Mouse (Mus musculus): ENCODE data around the gene Pak7. TPM values are rescaled to one million over a fixed set of nuclear protein-coding genes. Genes with fewer than 3 reads are reported as not detected.

Pak7 gene
- polyA plus RNA-seq, 1 experiment from 2014 or later, result 21.1 TPM

DNA sequence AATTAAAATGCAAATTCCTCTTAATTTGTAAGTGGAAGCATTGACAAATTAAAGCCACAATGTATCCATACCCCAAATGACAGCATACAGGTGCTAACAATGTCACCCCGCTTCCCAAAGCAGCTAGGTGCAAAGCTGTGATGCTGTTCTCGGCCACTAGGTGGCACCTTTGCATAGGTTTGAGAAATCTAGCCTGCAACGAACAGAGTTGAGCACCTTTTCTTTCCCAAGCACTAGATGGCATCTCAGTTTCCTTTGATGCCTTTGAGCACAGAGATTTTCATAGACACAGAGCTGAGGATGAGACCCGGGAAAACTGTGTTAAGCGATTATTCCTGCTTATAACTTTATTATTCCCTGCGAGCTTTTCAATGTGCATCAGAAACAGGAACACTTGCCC is 238.8 kb downstream of the Pak7 start:
- no peaks in the 10 kb centered on the region for H3K36me3 ChIP-seq
- H3K9ac ChIP-seq (replicated peaks), result no peak overlapping the region
- peak overlapping the region; percentile 31 for H3K4me2 ChIP-seq (replicated peaks)
- no peaks in the 10 kb centered on the region for H3K27me3 ChIP-seq
- peaks cover 4% of the 10 kb centered on the region; the same call in 1 of the 2 replicates for H3K4me1 ChIP-seq
- H3K4me3 ChIP-seq, result no peak overlapping the region
- ATAC-seq (ENCODE audit: low FRiP score, low read depth), result peak; percentile 86
- no peaks in the 10 kb centered on the region for H3K9me3 ChIP-seq
- H3K27ac ChIP-seq (replicated peaks), result no peak overlapping the region
- 4% methylated on average over 6 of the region's 6 CpGs for WGBS

DNA sequence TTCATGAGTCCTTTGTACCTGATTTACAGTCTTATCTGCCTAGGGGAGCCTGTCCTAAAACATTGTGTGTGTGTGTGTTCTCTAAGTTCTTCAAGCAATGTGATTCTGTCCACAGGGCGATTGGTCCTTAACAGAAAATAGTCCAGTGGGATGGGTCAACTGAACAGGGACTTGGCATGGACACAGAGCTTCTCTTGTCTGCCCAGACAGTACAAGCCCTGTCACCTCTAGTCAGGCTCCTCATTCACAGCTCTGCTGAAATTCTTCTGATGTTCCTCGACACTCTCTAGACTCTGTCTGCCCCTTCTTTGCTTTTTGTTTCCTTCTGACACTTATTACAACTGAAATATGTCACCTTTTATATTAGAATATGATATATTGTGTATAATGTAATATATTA is 247.0 kb downstream of the Pak7 start:
- no peaks in the 10 kb centered on the region for H3K4me1 ChIP-seq
- ATAC-seq (ENCODE audit: low FRiP score, low read depth), result no peak
- H3K36me3 ChIP-seq, result no peaks in the 10 kb centered on the region
- H3K4me2 ChIP-seq (replicated peaks), result no peak overlapping the region
- WGBS, result 86% methylated on average over 2 of the region's 2 CpGs
- no peak overlapping the region for H3K9ac ChIP-seq (replicated peaks)
- no peak overlapping the region for H3K4me3 ChIP-seq
- no peaks in the 10 kb centered on the region for H3K27me3 ChIP-seq
- no peak overlapping the region for H3K27ac ChIP-seq (replicated peaks)
- no peaks in the 10 kb centered on the region for H3K9me3 ChIP-seq

DNA sequence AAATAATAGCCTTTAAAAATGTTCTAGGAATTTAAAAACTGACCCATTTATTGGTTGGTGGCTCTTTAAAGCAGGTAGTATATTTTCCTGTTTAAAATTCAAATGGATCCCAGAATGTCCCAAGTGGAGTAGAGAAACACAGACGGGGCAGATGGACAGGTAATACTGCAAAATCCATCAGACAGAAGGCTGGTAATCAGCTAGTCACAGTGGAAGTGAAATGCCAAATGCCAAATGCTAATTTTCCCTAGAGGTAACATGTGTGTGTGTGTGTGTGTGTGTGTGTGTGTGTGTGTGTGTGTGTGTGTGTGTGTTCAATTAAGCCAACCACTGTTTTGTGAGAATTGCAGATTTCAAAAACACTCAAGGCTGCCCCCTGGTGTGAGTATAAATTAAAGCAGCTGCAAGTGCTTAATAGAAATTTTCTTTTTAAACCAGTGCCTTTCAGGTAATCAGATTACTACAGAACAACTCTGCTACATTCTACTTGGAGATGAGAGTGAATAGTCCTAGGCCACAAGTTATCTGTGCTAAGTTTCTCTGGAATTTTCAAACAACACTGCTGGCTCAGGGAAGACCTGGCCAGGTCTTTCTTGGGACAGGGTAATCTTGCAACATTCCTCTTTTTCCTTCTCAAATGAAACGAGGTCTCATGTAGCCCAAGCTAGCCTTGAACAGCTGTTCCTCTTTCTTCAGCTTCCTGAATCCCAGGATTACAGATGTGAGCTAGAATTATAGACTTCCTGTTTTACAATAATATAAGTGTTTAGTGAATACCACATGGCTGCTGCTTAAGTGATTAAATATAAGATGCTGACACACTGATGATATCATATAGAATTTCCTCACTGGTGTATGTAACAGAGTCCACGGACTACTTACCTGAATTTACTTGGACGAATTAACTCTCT is 248.4 kb downstream of the Pak7 start:
- ATAC-seq (ENCODE audit: low FRiP score, low read depth), result peak; percentile 52
- H3K4me2 ChIP-seq (replicated peaks), result no peak overlapping the region
- H3K36me3 ChIP-seq, result no peaks in the 10 kb centered on the region
- no peak overlapping the region for H3K4me3 ChIP-seq
- H3K9ac ChIP-seq (replicated peaks), result no peak overlapping the region
- 60% methylated on average over 4 of the region's 4 CpGs for WGBS
- no peak overlapping the region for H3K27ac ChIP-seq (replicated peaks)
- H3K4me1 ChIP-seq, result no peaks in the 10 kb centered on the region
- no peaks in the 10 kb centered on the region for H3K27me3 ChIP-seq
- no peaks in the 10 kb centered on the region for H3K9me3 ChIP-seq

DNA sequence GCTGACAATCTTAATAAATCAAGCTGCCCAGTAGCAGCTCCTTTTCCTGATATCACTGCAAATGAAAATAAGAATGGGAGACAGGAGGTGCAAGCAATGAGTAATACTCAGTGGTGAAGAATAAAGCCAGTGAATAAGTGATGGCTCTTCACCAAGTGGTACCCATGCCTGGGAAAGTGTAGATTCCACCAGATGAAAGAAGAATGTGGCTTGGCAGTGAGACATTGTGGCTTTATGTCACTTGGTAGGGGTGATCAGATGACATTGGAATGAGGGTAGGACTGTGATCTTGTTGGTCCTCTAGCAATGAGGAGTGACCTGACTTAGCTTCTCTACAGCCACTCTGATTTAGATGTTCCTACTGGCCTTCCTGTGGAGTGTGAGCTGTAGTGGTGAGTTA is 249.3 kb downstream of the Pak7 start:
- no peaks in the 10 kb centered on the region for H3K36me3 ChIP-seq
- no peak overlapping the region for H3K9ac ChIP-seq (replicated peaks)
- no peaks in the 10 kb centered on the region for H3K27me3 ChIP-seq
- H3K27ac ChIP-seq (replicated peaks), result no peak overlapping the region
- no peak overlapping the region for H3K4me2 ChIP-seq (replicated peaks)
- H3K4me3 ChIP-seq, result no peak overlapping the region
- no peaks in the 10 kb centered on the region for H3K4me1 ChIP-seq
- no peak for ATAC-seq (ENCODE audit: low FRiP score, low read depth)
- H3K9me3 ChIP-seq, result no peaks in the 10 kb centered on the region

DNA sequence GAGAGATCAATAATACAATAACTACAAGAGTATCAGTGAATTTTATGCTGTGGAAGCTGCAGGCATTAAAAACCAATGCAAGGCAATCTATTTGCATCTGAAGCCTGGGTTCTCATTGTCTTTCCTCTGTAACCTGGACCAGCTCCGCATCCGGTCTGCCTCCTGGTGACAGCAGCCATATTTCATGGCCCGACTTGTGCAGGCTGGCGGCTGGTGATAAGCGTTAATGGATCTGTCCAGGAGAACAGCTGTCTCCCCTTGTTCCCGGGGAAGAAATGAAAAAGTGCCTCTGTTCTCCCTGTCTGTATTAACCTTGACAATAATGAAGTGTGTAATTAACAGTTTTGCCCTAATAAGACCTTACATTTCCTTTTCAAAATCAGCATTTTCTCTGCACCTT is 265.9 kb downstream of the Pak7 start:
- Histone ChIP-seq H3K4me2 (replicated peaks) (no peak overlapping the region), H3K4me3 (no peak overlapping the region), H3K4me1 (no peaks in the 10 kb centered on the region), H3K9me3 (no peaks in the 10 kb centered on the region), H3K9ac (replicated peaks) (no peak overlapping the region), H3K27ac (replicated peaks) (peak overlapping the region; percentile 39), H3K27me3 (no peaks in the 10 kb centered on the region), H3K36me3 (no peaks in the 10 kb centered on the region)
- WGBS, result 57% methylated on average over 6 of the region's 6 CpGs
- ATAC-seq (ENCODE audit: low FRiP score, low read depth), result peak; percentile 74

DNA sequence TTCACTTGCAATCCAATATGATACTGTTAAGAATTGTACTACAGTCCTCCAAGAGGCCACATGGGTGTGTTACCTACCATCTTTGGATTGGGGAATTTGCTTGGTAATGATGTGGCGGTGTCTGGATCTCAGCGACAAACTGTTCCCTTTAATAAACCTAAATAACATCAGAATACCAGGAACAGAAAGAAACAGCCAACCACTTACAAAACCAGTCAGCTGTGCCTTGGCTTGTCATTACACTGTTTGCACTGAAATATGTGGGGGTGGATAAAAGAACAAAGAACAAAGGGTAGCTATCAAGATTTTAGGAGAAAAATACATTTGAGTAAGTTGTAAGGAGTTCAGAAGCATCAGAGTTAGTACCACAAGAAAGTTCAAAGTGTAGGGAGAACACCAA is 269.8 kb downstream of the Pak7 start:
- no peak overlapping the region for H3K9ac ChIP-seq (replicated peaks)
- no peak overlapping the region for H3K4me3 ChIP-seq
- ATAC-seq (ENCODE audit: low FRiP score, low read depth), result no peak
- no peaks in the 10 kb centered on the region for H3K36me3 ChIP-seq
- H3K27me3 ChIP-seq, result no peaks in the 10 kb centered on the region
- H3K4me2 ChIP-seq (replicated peaks), result no peak overlapping the region
- H3K9me3 ChIP-seq, result no peaks in the 10 kb centered on the region
- no peaks in the 10 kb centered on the region for H3K4me1 ChIP-seq
- H3K27ac ChIP-seq (replicated peaks), result no peak overlapping the region
- WGBS, result 93% methylated on average over 2 of the region's 2 CpGs

DNA sequence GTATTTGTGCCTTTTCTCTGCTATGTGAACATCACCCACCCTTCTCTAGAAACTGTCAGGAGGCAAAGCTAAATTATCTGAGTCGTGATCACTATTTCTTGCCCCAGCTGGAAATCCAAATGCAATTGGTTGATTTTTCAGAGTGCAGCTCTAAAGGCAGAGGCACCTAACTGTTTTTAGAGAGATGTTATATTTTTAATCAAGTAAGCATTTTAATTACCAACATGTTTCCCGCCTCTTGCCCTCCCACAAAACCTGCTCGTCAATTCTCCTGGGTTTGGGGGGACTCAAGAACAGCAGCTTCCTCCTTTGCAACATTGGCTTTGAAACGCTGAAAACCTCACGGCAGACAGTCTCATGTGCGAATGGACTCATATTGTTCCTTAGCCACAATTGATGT is 274.4 kb downstream of the Pak7 start:
- H3K4me1 ChIP-seq, result peaks cover 13% of the 10 kb centered on the region
- H3K4me2 ChIP-seq (replicated peaks), result no peak overlapping the region
- no peaks in the 10 kb centered on the region for H3K27me3 ChIP-seq
- WGBS, result 78% methylated on average over 6 of the region's 6 CpGs
- no peaks in the 10 kb centered on the region for H3K9me3 ChIP-seq
- no peaks in the 10 kb centered on the region for H3K36me3 ChIP-seq
- ATAC-seq (ENCODE audit: low FRiP score, low read depth), result no peak
- no peak overlapping the region for H3K9ac ChIP-seq (replicated peaks)
- H3K27ac ChIP-seq (replicated peaks), result no peak overlapping the region
- no peak overlapping the region for H3K4me3 ChIP-seq

DNA sequence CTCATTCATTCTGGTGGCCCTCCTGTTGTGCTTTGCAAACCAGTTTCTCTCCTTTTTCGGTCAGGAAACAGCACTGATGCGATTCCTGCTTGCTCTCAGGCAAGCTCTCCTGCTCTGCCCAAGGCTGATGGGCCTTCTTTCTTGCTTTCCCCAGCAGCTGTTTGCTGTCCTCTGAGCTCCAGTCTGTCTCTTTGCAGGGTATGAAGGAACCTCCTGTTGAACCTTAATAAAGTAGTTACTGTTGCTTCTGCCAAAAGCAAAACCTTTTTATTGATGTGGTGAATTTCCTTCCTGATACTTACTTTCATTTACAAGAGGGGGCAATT is 278.8 kb downstream of the Pak7 start:
- H3K27me3 ChIP-seq, result no peaks in the 10 kb centered on the region
- H3K27ac ChIP-seq (replicated peaks), result peak overlapping the region; percentile 88
- H3K9ac ChIP-seq (replicated peaks), result no peak overlapping the region
- H3K4me2 ChIP-seq (replicated peaks), result peak overlapping the region; percentile 25
- no peaks in the 10 kb centered on the region for H3K9me3 ChIP-seq
- no peaks in the 10 kb centered on the region for H3K36me3 ChIP-seq
- peaks cover 26% of the 10 kb centered on the region for H3K4me1 ChIP-seq
- H3K4me3 ChIP-seq, result no peak overlapping the region
- 0% methylated on average over 2 of the region's 2 CpGs for WGBS
- ATAC-seq (ENCODE audit: low FRiP score, low read depth), result no peak; the same call in 1 of the 2 replicates

DNA sequence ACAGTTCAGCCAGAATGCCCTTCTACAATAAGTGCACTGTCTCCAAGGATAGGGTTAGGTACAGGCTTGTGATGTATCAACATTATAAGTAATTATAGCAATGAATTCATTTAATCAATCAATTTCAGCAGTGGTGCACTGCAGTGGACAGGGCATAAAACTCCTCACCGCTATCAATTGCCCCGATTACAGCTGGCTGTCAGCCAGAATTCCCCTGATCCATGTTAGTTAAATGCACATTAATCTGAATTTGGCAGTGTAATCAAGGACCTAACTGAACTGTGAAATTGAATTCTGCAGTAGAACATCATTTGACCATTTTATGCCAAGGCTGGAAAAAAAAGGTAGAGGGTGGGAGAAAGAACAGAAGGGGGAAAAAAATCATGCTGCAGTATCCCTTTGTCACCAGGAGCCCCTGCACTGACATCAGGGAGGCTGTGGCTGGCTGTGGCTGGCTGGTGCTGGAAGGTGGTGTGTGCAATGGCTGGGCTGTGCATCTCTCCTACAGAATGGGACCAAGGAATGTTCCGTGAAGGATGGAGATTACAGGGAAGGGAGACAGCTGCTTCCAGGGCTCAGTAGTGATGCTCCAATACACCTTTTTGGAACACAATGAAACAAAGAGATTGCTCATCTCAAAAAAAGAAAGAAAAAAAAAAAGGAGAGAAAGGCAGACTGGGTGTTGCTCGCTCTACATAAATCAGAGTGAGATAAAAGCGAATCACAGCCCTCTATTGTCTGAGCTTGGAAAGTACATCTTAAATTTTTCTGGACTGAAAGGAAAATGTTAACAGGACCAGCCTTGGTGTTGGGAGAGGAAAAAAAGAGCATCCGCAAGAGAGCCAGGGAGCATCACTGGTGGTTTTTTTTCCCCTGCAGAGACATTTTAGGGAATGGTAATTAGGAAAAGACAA is 279.4 kb downstream of the Pak7 start:
- Histone ChIP-seq H3K9me3 (no peaks in the 10 kb centered on the region), H3K4me3 (no peak overlapping the region), H3K4me2 (replicated peaks) (peak overlapping the region; percentile 25), H3K36me3 (no peaks in the 10 kb centered on the region), H3K4me1 (peaks cover 26% of the 10 kb centered on the region), H3K27me3 (no peaks in the 10 kb centered on the region), H3K27ac (replicated peaks) (peak overlapping the region; percentile 88), H3K9ac (replicated peaks) (peak overlapping the region; percentile 7; the same call in 1 of the 2 replicates)
- peak; percentile 93 for ATAC-seq (ENCODE audit: low FRiP score, low read depth)
- 9% methylated on average over 6 of the region's 6 CpGs for WGBS

DNA sequence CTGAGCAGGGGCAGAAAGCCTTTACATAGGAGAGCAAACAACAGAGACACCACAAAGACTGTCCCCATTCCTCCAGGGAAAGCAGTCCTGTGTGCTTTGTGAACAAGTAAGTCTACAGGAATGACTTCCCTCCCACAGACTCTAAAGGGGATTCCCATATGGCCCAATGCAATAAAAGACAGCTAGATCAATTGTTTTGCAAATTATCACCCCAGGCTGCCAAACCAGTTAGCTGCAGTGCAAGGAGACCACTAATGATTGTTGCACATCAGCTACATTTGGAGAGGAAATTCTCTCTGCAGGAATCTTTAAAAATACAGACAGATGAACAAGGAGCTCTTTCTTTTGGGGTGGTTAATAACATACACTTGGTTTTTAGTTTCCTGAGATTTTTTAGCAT is 280.2 kb downstream of the Pak7 start:
- peak overlapping the region; percentile 25 for H3K4me2 ChIP-seq (replicated peaks)
- H3K9ac ChIP-seq (replicated peaks), result no peak overlapping the region
- peaks cover 26% of the 10 kb centered on the region for H3K4me1 ChIP-seq
- no peak overlapping the region for H3K4me3 ChIP-seq
- peak overlapping the region; percentile 88 for H3K27ac ChIP-seq (replicated peaks)
- no peaks in the 10 kb centered on the region for H3K36me3 ChIP-seq
- no peaks in the 10 kb centered on the region for H3K27me3 ChIP-seq
- H3K9me3 ChIP-seq, result no peaks in the 10 kb centered on the region
- ATAC-seq (ENCODE audit: low FRiP score, low read depth), result peak; percentile 55

DNA sequence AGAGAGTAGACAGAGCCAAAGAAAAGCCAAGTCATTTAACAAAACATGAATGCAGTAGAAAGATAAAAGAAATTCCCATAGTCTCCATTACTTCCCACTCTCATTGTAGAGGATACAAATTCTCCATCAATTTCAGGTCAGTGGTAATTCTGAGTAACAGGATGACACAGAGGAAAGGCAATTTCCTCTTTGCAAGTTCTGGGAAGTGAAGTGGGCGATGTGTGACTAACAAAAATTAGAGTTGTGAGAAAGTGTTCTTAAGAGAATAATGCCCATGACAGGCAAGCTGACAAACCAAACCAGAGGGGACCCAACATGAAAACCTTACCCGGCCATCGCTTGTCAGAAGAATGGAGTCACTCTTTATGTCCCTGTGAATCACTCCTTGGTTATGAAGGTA is 290.6 kb downstream of the Pak7 start:
- H3K4me3 ChIP-seq, result no peak overlapping the region
- H3K9me3 ChIP-seq, result no peaks in the 10 kb centered on the region
- WGBS, result 93% methylated on average over 3 of the region's 3 CpGs
- H3K36me3 ChIP-seq, result no peaks in the 10 kb centered on the region
- H3K4me1 ChIP-seq, result no peaks in the 10 kb centered on the region
- H3K4me2 ChIP-seq (replicated peaks), result no peak overlapping the region
- no peaks in the 10 kb centered on the region for H3K27me3 ChIP-seq
- ATAC-seq (ENCODE audit: low FRiP score, low read depth), result no peak
- no peak overlapping the region for H3K27ac ChIP-seq (replicated peaks)
- H3K9ac ChIP-seq (replicated peaks), result no peak overlapping the region

DNA sequence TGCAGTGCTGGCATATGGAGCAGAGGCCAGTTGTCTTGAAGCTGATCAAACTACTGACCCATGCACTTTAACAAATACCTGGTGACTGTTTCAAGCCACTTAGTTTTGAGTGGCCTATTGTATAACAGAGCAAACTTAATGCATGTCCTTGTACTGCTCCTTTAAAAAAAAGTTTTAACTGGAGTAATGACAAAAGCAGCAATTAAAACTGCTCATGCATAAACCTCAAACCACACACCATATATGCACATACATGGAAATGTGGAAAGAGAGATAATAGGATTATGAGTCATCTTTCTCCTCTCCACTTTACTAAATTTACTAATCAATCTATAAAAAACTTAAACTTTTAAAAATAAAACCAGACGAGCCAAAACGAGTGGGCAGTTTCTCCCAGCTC is 291.8 kb downstream of the Pak7 start:
- WGBS, result 76% methylated on average over 2 of the region's 2 CpGs
- Histone ChIP-seq H3K36me3 (no peaks in the 10 kb centered on the region), H3K27me3 (no peaks in the 10 kb centered on the region), H3K4me1 (no peaks in the 10 kb centered on the region), H3K27ac (replicated peaks) (no peak overlapping the region), H3K9me3 (no peaks in the 10 kb centered on the region), H3K4me3 (no peak overlapping the region), H3K9ac (replicated peaks) (no peak overlapping the region), H3K4me2 (replicated peaks) (no peak overlapping the region)
- ATAC-seq (ENCODE audit: low FRiP score, low read depth), result no peak
